Mouse (Mus musculus) limb, embryonic 14.5 days (tissue): ENCODE results near the gene Rps6ka4. TPM values are rescaled to one million over a fixed set of nuclear protein-coding genes. Genes with fewer than 3 reads are reported as not detected.

Experiments
- ATAC-seq: fragments of 200-750 bp; cut with Nextera tagmentation; 2 replicates; pipeline ENCODE4 v1.8.0; 2017; ENCODE audit warnings: low read depth, moderate number of reproducible peaks, moderate TSS enrichment; ENCODE audit not compliant: low FRiP score
- DNase-seq: peaks from one replicate; pipeline ENCODE4 v3.0.0-alpha.2; 2015; ENCODE audit warnings: low spot score
- H3K27ac ChIP-seq: fragments of 300-500 bp; sonication (generic); replicated peaks from 2 replicates; pipeline ENCODE4 v1.5.1; 2014; ENCODE audit warnings: low read depth, mild to moderate bottlenecking, low read length, moderate library complexity, mixed read lengths
- H3K27me3 ChIP-seq: fragments of 300-500 bp; sonication (generic); 2 replicates; pipeline ENCODE4 v1.6.1; 2014; ENCODE audit warnings: low read length, mixed read lengths; ENCODE audit not compliant: control insufficient read depth, insufficient read depth
- H3K36me3 ChIP-seq: fragments of 300-500 bp; sonication (generic); 2 replicates; pipeline ENCODE4 v1.6.1; 2014; ENCODE audit warnings: mild to moderate bottlenecking, low read length, moderate library complexity, mixed read lengths; ENCODE audit not compliant: control insufficient read depth, insufficient read depth
- H3K4me1 ChIP-seq: fragments of 300-500 bp; sonication (generic); 2 replicates; pipeline ENCODE4 v1.6.1; 2014; ENCODE audit warnings: antibody characterized with exemption, low read length, mixed read lengths; ENCODE audit not compliant: control insufficient read depth, insufficient read depth
- H3K4me2 ChIP-seq: fragments of 300-500 bp; sonication (generic); replicated peaks from 2 replicates; pipeline ENCODE4 v1.6.1; 2014; ENCODE audit warnings: low read depth, mild to moderate bottlenecking, low read length, moderate library complexity; ENCODE audit not compliant: severe bottlenecking
- H3K4me3 ChIP-seq: fragments of 300-500 bp; sonication (generic); replicated peaks from 2 replicates; pipeline ENCODE4 v1.5.1; 2014; ENCODE audit warnings: low read length
- H3K9ac ChIP-seq: fragments of 300-500 bp; sonication (generic); 2 replicates; pipeline ENCODE4 v1.6.1; 2014; ENCODE audit warnings: mild to moderate bottlenecking, low read depth, low read length, moderate library complexity; ENCODE audit not compliant: severe bottlenecking
- H3K9me3 ChIP-seq: fragments of 300-500 bp; sonication (generic); 2 replicates; pipeline ENCODE4 v1.6.1; 2016; ENCODE audit warnings: low read length; ENCODE audit not compliant: control insufficient read depth
- POLR2A ChIP-seq: fragments of 200-500 bp; IDR thresholded peaks from 2 replicates; pipeline ENCODE4 v1.8.0; 2012; ENCODE audit warnings: inconsistent platforms, mild to moderate bottlenecking, moderate library complexity, borderline replicate concordance; ENCODE audit not compliant: insufficient read depth, insufficient read length; ENCODE audit errors: extremely low read depth
- WGBS: fragments of 180-500 bp; shearing (Covaris S2); extraction: QIAGEN DNeasy Blood & Tissue Kit; methylation state at CpG from one replicate; pipeline ENCODE4 v1.1.7; 2014; 5-methylcytosine and 5-hydroxymethylcytosine counted together
- polyA plus RNA-seq, 2 experiments: library from polyadenylated mRNA; depleted of rRNA in 1 of 2; stranded (reverse) in 1 of 2; unstranded in 1 of 2; fragments of >200 nt; fragmentation: Nextera tagmentation in 1 of 2; extraction: Ambion mirVana in 1 of 2; gene quantifications; 2 replicates each; pipeline versions ENCODE4 v1.2.1 to v1.2.3; 2012 to 2014

Rps6ka4 gene
- polyA plus RNA-seq, 2 experiments = 19.4 to 27.4 TPM

DNA sequence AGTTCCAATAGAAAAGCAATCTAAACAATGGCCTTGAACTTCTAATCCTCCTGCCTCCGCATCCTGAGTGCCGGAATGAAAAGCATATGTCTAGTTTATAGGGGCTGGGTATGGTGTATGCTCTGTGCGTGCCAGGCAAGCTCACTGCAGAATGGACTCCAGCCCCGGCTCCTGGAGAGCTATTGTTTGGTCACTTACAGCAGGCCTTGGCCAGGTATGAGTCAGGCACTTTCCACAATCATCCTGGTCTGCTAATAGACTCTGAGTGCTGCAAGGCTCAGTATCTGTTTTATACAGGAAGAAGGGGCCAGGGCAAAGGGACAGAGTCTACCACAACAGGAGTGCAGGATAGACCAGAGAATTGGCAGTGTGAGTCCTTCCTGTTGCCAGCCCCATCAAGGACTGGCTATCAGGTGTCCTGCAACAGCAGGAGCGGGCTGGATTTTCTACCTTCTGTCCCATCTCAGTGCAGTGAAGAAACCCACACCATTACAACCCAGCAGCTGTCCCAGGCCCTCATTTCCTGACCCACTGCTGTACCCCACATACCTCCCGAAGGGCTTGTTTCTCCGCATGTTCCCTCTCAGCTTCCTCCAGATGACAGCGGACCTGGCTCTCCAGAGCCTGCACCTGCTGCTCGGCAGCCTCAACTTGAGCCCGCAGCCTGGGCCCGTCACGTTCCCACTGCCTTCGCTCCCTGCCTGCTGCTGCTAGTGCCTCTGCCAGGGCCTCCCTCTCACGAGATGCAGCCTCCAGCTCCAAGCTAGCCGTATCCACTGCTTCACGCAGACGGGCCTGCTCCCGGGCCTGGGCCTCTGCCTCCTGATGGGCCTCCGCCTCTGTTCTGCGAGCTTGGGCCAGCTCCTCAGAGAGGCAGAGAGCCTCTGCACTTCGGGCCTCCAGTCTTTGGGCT, 12.2 kb upstream of the Rps6ka4 start:
- Histone ChIP-seq H3K4me1 (peaks cover 5% of the 10 kb centered on the region; the same call in 1 of the 2 replicates), H3K9me3 (no peaks in the 10 kb centered on the region), H3K4me3 (no peak overlapping the region), H3K36me3 (no peaks in the 10 kb centered on the region), H3K4me2 (no peak overlapping the region), H3K27me3 (peaks cover 26% of the 10 kb centered on the region), H3K9ac (no peak overlapping the region), H3K27ac (no peak overlapping the region)
- DNase-seq (no peak), ATAC-seq (peak; percentile 63)
- WGBS = 58% methylated on average over 21 of the region's 21 CpGs
- no peak for TF ChIP-seq POLR2A

DNA sequence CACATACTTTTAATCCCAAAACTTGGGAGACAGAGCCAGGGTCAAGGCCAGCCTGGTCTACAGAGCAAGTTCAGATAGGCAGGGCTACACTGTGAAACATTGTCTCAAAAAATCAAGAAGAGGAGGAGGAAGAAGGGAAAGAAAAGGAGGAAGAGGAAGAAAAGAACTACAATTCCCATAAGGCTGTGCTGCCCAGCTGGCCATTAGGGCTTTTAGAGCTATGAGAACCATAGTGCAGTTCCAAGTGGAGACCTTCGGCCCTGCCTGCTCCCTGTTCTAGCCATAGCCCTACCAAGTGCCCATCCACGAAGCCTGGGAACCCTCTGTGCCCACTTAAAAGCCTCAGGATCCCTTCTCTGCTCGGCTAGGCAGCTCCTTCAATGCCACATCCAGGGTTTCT, 11.1 kb upstream of the Rps6ka4 start:
- Histone ChIP-seq H3K4me3 (no peak overlapping the region), H3K36me3 (no peaks in the 10 kb centered on the region), H3K4me2 (no peak overlapping the region), H3K27me3 (peaks cover 37% of the 10 kb centered on the region), H3K9me3 (no peaks in the 10 kb centered on the region), H3K27ac (no peak overlapping the region), H3K4me1 (peaks cover 5% of the 10 kb centered on the region; the same call in 1 of the 2 replicates), H3K9ac (no peak overlapping the region)
- no peak for ATAC-seq
- no peak for TF ChIP-seq POLR2A
- no peak for DNase-seq
- 87% methylated on average over 3 of the region's 3 CpGs for WGBS

DNA sequence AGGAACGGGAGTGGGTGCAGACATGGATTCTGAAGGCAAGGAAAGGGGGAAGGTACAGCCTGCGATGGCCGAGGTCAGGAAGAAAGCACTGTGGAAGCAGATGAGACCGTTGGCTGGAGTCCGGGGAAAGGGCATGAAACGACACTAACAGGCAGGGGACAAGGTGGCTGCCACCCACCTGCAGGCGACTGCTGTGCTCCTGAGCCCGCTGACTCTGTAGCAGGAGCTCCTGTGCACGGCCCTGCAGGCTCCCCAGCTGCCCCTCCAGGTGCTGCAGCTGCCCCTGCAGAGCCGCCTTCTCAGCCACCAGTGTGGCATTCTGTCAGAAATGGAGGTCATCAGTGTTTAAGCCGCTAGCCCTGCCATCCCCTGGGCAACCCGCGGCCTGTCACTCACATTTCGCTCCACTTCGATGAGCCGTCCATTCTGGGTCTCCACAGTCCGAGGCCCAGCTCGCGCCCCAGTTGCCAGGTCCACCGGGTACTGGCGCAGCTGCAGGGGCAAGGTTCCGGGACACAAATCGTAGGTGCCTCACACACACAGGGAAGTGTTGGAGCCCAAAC, 9.2 kb upstream of the Rps6ka4 start:
- Histone ChIP-seq H3K4me3 (no peak overlapping the region), H3K4me2 (no peak overlapping the region), H3K36me3 (no peaks in the 10 kb centered on the region), H3K9me3 (no peaks in the 10 kb centered on the region), H3K27ac (no peak overlapping the region), H3K4me1 (peaks cover 5% of the 10 kb centered on the region; the same call in 1 of the 2 replicates), H3K9ac (no peak overlapping the region), H3K27me3 (peaks cover 43% of the 10 kb centered on the region)
- 68% methylated on average over 23 of the region's 23 CpGs for WGBS
- DNase-seq = no peak
- TF ChIP-seq POLR2A = no peak
- ATAC-seq = no peak

GRCm38 (mm10) chr19:6847841-6848517, 7.5 kb upstream of the Rps6ka4 start:
- WGBS = 2% methylated on average over 28 of the region's 31 CpGs
- Histone ChIP-seq H3K27me3 (peaks cover 43% of the 10 kb centered on the region), H3K9me3 (no peaks in the 10 kb centered on the region), H3K4me2 (peak overlapping the region; percentile 43), H3K4me3 (peak overlapping the region; percentile 17; the same call in 1 of the 2 replicates), H3K4me1 (peaks cover 5% of the 10 kb centered on the region; the same call in 1 of the 2 replicates), H3K27ac (no peak overlapping the region), H3K9ac (peak overlapping the region; percentile 31; the same call in 1 of the 2 replicates), H3K36me3 (no peaks in the 10 kb centered on the region)
- DNase-seq (no peak), ATAC-seq (no peak)
- TF ChIP-seq POLR2A = no peak

DNA sequence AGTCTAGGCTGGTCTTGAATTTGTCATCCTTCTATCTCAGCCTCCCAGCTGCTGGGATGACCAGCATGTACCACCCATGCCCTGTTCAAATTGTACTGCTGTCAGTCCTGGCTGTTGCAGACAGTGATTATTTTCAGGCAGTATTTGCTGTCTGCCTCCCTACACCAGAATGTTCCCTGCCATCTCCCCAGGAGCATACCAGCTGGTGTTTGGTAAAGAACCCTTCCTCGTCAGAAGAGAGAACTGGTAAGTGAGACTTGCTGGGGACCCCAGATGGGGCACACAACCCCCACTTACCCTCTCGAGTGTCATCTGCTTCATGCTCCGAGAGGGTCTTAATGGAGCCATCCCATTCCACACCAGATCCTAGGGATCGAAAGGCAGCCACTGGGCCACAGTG, 5.6 kb upstream of the Rps6ka4 start:
- Histone ChIP-seq H3K4me3 (no peak overlapping the region), H3K4me2 (no peak overlapping the region), H3K4me1 (peaks cover 9% of the 10 kb centered on the region; the same call in 1 of the 2 replicates), H3K27ac (no peak overlapping the region), H3K36me3 (no peaks in the 10 kb centered on the region), H3K9me3 (no peaks in the 10 kb centered on the region), H3K9ac (no peak overlapping the region), H3K27me3 (peaks cover 55% of the 10 kb centered on the region)
- no peak for ATAC-seq
- no peak for TF ChIP-seq POLR2A
- no peak for DNase-seq
- WGBS = 69% methylated on average over 4 of the region's 4 CpGs
